Comparison of ENCODE assay signal across 18 mouse cellular contexts in genomic region chr17:44270043-44270442, GRCm38 (mm10).
"Had no signal": no experiment of that assay in that cellular context is flagged by ENCODE, and none has a peak within 500 bp of the region (broad histone marks: within the 10 kb centered on the region; RNA-seq: fewer than 3 reads in every experiment).

No protein-coding gene starts in this region.

- DNase-seq: lung, adult 18-20 months; lung, postnatal 10 days; lung, postnatal 4 days; midbrain, embryonic 14.5 days; right cerebral cortex, adult 18-20 months; right cerebral cortex, postnatal 25 days; right cerebral cortex, postnatal 4 days; spleen, adult 18-20 months; thymus, adult 18-20 months; thymus, postnatal 14 days; thymus, postnatal 36 days had no signal

- H3K4me3 ChIP-seq: midbrain, embryonic 10.5 days; midbrain, embryonic 12.5 days; myocyte; neural tube, embryonic 13.5 days; neural tube, embryonic 15.5 days had no signal

- H3K27ac ChIP-seq: liver, embryonic 14.5 days; midbrain, embryonic 10.5 days; midbrain, embryonic 12.5 days; neural tube, embryonic 13.5 days; neural tube, embryonic 15.5 days had no signal

- ATAC-seq: midbrain, embryonic 16.5 days had no signal
